Mouse (Mus musculus) embryonic facial prominence, embryonic 10.5 days (tissue): ENCODE results near the gene Gopc. TPM values are rescaled to one million over a fixed set of nuclear protein-coding genes. Genes with fewer than 3 reads are reported as not detected.
A peak's percentile ranks its signal among the peaks of the same experiment; 100 is the strongest.

ENCODE experiments used
- DNase-seq: peaks from one replicate; pipeline ENCODE4 v3.0.0-alpha.2; 2017; ENCODE audit warnings: low spot score
- H3K27ac ChIP-seq: fragments of 300-500 bp; sonication (generic); replicated peaks from 2 replicates; pipeline ENCODE4 v1.5.1; 2016; ENCODE audit warnings: mild to moderate bottlenecking
- H3K27me3 ChIP-seq: fragments of 300-500 bp; sonication (generic); replicated peaks from 2 replicates; pipeline ENCODE4 v1.6.1; 2016; ENCODE audit warnings: low read depth, mild to moderate bottlenecking; ENCODE audit not compliant: poor library complexity, severe bottlenecking
- H3K36me3 ChIP-seq: fragments of 300-500 bp; sonication (generic); replicated peaks from 2 replicates; pipeline ENCODE4 v1.6.1; 2016; ENCODE audit warnings: mild to moderate bottlenecking, moderate library complexity
- H3K4me1 ChIP-seq: fragments of 300-500 bp; sonication (generic); 2 replicates; pipeline ENCODE4 v1.6.1; 2016
- H3K4me3 ChIP-seq: fragments of 300-500 bp; sonication (generic); 2 replicates; pipeline ENCODE4 v1.5.1; 2016; ENCODE audit warnings: mild to moderate bottlenecking, moderate library complexity
- H3K9me3 ChIP-seq: fragments of 300-500 bp; sonication (generic); 2 replicates; pipeline ENCODE4 v1.6.1; 2016; ENCODE audit warnings: mild to moderate bottlenecking
- WGBS: fragments of 180-500 bp; shearing (Covaris S2); methylation state at CpG from one replicate; pipeline ENCODE4 v1.1.7; 2016; 5-methylcytosine and 5-hydroxymethylcytosine counted together
- polyA plus RNA-seq: library from polyadenylated mRNA; unstranded; fragments of >200 nt; fragmentation: Nextera tagmentation; extraction: Ambion mirVana; gene quantifications from 2 replicates; pipeline ENCODE4 v1.2.1, GENCODE M21; 2016

Gopc gene
- 18.3 and 19.6 TPM in 2 replicates for polyA plus RNA-seq

DNA sequence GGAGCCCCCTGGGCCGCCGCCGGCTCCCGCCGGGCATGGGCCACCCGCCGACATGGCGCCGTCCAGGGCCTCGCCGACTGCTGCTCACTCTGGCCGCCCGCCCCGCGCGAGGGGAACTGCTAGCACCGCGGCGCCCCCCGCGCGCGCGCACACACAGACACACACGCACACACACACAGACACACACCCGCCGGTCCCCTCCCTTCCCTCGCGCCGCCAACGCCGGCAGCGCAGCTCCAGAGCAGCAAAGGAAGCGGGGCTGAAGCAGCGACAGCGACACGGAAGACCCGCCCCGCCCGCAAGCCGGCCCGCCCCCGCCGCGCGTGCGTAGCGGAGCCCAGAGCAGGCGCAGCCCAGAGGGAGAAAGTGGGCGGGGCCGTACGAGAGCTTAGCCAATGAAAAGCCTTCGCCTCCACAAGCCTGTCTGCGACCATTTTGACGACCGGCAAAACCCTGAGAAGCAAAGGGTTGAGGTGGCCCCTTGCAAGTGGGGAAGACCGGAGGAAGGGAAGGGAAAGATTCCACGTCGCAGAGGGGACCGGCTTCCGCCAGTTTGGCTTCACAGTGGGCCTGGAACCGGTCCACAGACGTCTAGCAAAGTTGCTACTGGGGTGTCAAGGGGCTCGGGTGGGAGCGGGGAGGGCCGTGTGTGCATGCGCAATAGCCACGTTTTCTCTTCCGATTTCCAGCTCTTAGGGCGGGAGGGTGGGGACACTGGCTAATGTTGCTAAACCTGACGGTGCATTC lies at the start of gene Gopc:
Gene Gopc (minus strand): TSS at position 280 of the 747 bp plus-strand sequence.
- WGBS, result under 1% methylated on average over 70 of the region's 71 CpGs
- peaks cover 23% of the 10 kb centered on the region for H3K4me1 ChIP-seq
- no peaks in the 10 kb centered on the region for H3K27me3 ChIP-seq
- H3K9me3 ChIP-seq, result no peaks in the 10 kb centered on the region
- peak within 1 kb of the TSS; percentile 97 for H3K4me3 ChIP-seq
- DNase-seq, result peak; percentile 97
- peak within 1 kb of the TSS; percentile 94 for H3K27ac ChIP-seq
- no peaks in the 10 kb centered on the region for H3K36me3 ChIP-seq

DNA sequence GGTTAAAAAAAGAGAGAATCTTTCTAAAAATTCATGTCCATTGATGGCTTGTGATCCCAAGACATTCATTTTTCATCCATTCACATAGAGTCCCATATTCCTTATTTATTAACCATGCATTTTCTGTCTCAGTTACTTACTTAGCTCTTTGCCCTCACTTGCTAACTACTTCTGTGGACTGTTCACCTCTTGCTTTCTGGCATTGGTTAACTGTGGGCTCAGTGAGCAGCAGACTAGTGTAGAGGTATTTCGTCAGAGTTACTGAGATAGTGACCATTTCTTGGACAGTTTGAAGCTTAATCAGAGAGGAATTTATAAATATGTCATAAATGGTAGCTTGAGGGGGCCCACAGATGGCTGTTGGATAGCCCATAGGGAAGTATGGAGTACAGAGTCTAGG lies 49.0 kb upstream of the Gopc start:
- Histone ChIP-seq H3K4me1 (0 out of 2 replicates have a peak, but pooled peaks cover 4% of the 10 kb centered on the region), H3K4me3 (no peak overlapping the region), H3K9me3 (no peaks in the 10 kb centered on the region), H3K27me3 (no peaks in the 10 kb centered on the region), H3K27ac (no peak overlapping the region), H3K36me3 (peaks cover 66% of the 10 kb centered on the region)
- DNase-seq, result no peak
- WGBS, result 95% methylated on average over 1 of the region's 1 CpGs

DNA sequence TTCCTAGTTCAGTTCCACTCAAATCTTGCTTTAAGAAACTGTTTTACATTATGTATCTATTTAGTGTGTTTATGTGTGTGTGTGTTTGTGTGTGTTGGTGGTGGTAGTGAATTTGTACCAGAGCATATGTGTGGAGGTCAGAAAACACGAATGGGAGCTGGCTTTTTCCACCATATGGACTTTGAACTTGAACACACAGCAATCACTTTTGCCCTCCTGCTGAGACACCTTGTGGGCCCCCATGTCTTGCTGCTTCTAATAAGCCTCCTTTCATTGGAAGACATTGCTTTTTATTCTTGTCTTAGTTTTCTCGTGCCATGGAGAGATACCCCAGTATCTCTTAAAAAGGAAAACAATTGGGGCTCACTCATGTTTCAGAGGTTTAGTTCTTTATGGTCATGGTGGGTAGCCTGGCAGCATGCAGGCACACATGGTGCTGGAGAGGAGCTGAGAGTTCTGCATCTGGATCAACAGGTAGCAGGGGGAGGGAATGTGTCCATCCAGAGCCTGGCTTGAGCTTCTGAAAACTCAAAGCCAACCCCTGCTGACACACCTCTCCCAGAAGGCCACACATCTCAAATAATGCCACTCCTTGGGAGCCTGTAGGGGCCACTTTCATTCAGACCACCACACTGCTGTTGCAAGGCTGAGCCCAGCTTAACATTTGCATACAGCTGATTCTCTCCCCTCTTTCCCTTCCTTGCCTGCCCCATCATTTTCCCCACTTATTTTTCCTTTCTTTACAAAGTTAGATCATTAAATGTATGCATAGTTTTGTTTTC lies 45.9 kb upstream of the Gopc start:
- Histone ChIP-seq H3K9me3 (no peaks in the 10 kb centered on the region), H3K27me3 (no peaks in the 10 kb centered on the region), H3K4me3 (no peak overlapping the region), H3K36me3 (peaks cover 38% of the 10 kb centered on the region), H3K4me1 (0 out of 2 replicates have a peak, but pooled peaks cover 4% of the 10 kb centered on the region), H3K27ac (no peak overlapping the region)
- DNase-seq, result no peak
- 52% methylated on average over 2 of the region's 2 CpGs for WGBS

DNA sequence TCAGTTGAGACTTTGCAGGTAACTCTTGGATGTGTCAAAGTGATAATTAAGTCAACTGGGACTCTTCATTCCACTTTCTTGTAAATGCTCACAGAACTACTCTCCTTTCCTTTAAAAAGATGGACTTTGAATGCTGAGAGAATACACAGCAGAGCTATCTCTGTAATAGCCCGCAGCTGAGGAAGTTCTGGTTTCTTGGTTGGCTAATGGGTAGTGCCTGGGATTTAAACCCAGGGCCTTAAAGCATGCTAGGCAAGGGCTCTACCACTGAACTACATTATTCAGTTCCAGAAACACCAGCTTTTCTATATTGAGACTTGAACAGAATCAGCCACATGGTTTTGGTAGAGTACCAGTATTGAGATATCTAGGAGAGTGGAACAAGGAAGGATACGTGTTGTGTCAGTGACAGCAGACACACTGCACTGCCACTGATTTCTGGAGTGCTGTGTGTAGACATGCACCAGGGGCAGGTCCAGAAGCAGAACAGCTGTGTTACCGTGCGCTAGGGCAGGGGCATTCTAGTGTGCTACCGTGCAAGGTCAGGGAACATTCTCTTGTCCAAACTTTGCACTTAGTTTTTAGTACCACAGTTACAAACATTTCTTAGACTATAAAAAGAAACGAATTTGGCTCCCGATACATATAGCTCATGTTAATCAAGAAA lies 44.5 kb upstream of the Gopc start:
- H3K4me3 ChIP-seq, result no peak overlapping the region
- H3K27ac ChIP-seq, result no peak overlapping the region
- peaks cover 27% of the 10 kb centered on the region for H3K36me3 ChIP-seq
- no peaks in the 10 kb centered on the region for H3K9me3 ChIP-seq
- H3K4me1 ChIP-seq, result 0 out of 2 replicates have a peak, but pooled peaks cover 4% of the 10 kb centered on the region
- no peak for DNase-seq
- H3K27me3 ChIP-seq, result no peaks in the 10 kb centered on the region
- 91% methylated on average over 7 of the region's 7 CpGs for WGBS

GRCm38 (mm10) chr10:52423097-52423496 lies 41.2 kb upstream of the Gopc start:
- 86% methylated on average over 2 of the region's 2 CpGs for WGBS

DNA sequence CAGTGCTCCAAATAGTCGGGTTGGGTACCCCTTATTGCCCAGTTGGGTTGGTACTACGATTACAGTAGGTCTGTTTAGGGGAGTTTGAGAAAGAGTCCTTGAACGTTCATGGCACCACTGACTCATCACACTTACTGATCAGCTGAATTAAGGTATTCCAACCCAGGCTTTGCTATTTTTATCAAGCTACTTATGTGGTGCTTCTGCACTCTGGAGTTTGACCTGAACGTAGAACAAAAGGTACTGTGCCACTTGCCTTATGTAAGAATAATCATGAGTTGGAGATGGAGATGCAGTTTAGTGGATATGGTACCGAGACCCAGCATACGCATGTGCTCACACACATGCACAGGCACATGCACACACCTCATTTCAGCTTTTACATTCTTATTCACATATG lies 39.8 kb upstream of the Gopc start:
- Histone ChIP-seq H3K27me3 (no peaks in the 10 kb centered on the region), H3K4me1 (peaks cover 14% of the 10 kb centered on the region), H3K36me3 (0 out of 2 replicates have a peak, but pooled peaks cover 15% of the 10 kb centered on the region), H3K4me3 (no peak overlapping the region), H3K27ac (no peak overlapping the region), H3K9me3 (no peaks in the 10 kb centered on the region)
- no peak for DNase-seq
- WGBS, result 93% methylated on average over 6 of the region's 6 CpGs

More at GRCm38 (mm10) chr10:52423097-52423496, 41.2 kb upstream of the Gopc start:
- H3K27me3 ChIP-seq, result no peaks in the 10 kb centered on the region
- no peaks in the 10 kb centered on the region for H3K9me3 ChIP-seq
- DNase-seq, result no peak
- 0 out of 2 replicates have a peak, but pooled peaks cover 15% of the 10 kb centered on the region for H3K36me3 ChIP-seq
- H3K4me1 ChIP-seq, result peaks cover 16% of the 10 kb centered on the region
- no peak overlapping the region for H3K4me3 ChIP-seq
- H3K27ac ChIP-seq, result no peak overlapping the region

GRCm38 (mm10) chr10:52420526-52420925 lies 38.6 kb upstream of the Gopc start:
- Histone ChIP-seq H3K4me1 (peaks cover 16% of the 10 kb centered on the region), H3K27ac (no peak overlapping the region), H3K9me3 (no peaks in the 10 kb centered on the region), H3K36me3 (0 out of 2 replicates have a peak, but pooled peaks cover 15% of the 10 kb centered on the region), H3K27me3 (no peaks in the 10 kb centered on the region), H3K4me3 (no peak overlapping the region)
- no peak for DNase-seq
- WGBS, result 92% methylated on average over 1 of the region's 1 CpGs

DNA sequence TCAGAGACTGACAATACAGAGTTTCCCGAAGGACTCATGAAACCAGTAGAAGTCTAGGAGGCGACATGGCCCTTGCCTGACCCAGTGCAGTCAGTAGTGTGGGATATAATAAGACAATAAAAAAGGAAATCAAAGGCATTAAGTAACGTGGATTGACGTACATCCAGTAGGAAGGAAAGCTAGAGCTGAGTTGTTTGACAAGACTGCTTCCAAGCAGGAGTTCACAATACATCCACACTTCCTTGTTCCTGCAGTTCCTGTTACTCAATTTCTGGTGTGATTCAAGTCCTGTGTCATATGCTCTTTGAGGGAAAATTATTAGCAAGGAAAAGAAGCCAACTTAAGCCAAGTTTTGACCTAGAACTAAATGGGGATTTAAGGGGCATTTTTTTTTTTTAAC lies 37.5 kb upstream of the Gopc start:
- 88% methylated on average over 4 of the region's 4 CpGs for WGBS
- Histone ChIP-seq H3K9me3 (no peaks in the 10 kb centered on the region), H3K27me3 (no peaks in the 10 kb centered on the region), H3K4me1 (peaks cover 16% of the 10 kb centered on the region), H3K27ac (no peak overlapping the region), H3K4me3 (peak overlapping the region; percentile 87; the same call in 1 of the 2 replicates), H3K36me3 (0 out of 2 replicates have a peak, but pooled peaks cover 12% of the 10 kb centered on the region)
- DNase-seq, result no peak

DNA sequence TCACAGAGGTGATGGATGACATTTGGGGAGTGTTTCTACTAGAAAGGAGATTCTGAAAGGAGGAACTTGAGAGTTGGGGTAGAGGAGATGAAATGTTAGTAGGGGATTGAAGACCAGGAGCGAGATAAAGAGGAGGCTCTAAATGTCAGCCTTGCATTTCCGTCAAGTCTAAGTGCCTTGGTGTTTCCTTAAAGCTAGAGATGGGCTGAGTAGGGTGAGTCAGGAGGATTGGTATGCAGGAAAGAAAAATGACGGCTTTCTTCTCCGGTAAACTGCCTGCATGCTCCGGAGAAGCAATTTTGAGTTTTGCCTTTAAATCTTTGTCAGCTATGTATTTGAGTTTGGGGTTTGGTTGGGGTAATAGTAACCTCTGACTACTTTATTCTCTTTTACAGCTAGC lies 37.0 kb upstream of the Gopc start:
- 0 out of 2 replicates have a peak, but pooled peaks cover 12% of the 10 kb centered on the region for H3K36me3 ChIP-seq
- H3K27me3 ChIP-seq, result no peaks in the 10 kb centered on the region
- peaks cover 16% of the 10 kb centered on the region for H3K4me1 ChIP-seq
- WGBS, result 73% methylated on average over 5 of the region's 5 CpGs
- H3K4me3 ChIP-seq, result peak overlapping the region; percentile 87
- DNase-seq, result no peak
- no peak overlapping the region for H3K27ac ChIP-seq
- no peaks in the 10 kb centered on the region for H3K9me3 ChIP-seq

DNA sequence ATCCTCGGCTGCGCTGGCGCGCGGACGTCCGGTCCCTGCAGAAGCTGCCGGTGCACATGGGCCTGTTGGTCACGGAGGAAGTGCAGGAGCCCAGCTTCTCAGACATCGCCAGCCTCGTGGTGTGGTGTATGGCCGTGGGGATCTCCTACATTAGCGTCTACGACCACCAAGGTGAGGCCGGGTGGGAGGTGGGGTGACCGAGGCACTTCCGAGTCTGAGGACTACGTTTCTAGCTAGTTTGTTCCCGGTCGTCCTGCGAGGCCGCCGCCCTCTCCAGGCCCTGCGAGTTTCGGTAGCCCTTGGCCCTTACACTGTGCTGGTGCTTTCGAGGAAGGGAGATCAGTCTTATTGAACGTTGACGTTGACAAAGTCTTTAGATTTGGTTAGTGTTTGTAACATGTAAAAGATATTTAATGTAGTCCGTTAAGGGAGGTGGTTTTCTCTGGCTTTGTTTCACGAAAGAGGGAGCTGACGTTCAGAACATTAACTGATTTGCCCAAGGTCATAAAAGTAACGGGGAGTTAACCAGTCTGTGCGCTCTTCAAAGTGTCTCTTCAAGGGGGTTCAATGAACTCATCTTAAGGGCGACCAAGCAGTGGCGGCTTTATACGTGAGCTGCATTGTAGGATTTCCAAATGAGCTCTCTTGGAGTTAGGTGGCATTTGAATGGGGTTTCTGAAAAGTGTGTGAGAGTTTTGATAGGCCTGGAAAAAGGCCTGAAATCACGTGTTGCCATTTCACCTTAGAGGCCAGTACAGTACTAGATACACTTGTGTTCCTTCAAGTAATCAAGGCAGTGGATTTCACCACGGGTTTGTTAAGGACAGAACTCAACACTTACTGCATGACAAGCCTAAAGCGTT lies 36.3 kb upstream of the Gopc start:
- Histone ChIP-seq H3K27me3 (no peaks in the 10 kb centered on the region), H3K27ac (peak overlapping the region; percentile 96), H3K36me3 (0 out of 2 replicates have a peak, but pooled peaks cover 12% of the 10 kb centered on the region), H3K4me3 (peak overlapping the region; percentile 87), H3K4me1 (peaks cover 16% of the 10 kb centered on the region), H3K9me3 (no peaks in the 10 kb centered on the region)
- whole genome bisulfite sequencing, result 3% methylated on average over 39 of the region's 39 CpGs
- peak; percentile 17 for DNase-seq

- WGBS, result under 1% methylated on average over 78 of the region's 79 CpGs
- 0 out of 2 replicates have a peak, but pooled peaks cover 12% of the 10 kb centered on the region for H3K36me3 ChIP-seq
- DNase-seq, result peak; percentile 99
- peak within 1 kb of the TSS; percentile 87 for H3K4me3 ChIP-seq
- H3K9me3 ChIP-seq, result no peaks in the 10 kb centered on the region
- peaks cover 16% of the 10 kb centered on the region for H3K4me1 ChIP-seq
- peak within 1 kb of the TSS; percentile 96 for H3K27ac ChIP-seq
- no peaks in the 10 kb centered on the region for H3K27me3 ChIP-seq
Measured at GRCm38 (mm10) chr10:52417299-52417997, 35.5 kb upstream of the Gopc start, which contains the start of gene Nus1. Gene Nus1, plus strand, starts transcription at chr10:52417547.
